Mouse (Mus musculus) brain, embryonic 14.5 days (tissue): ENCODE data around the gene 1700003F12Rik. TPM values are rescaled to one million over a fixed set of nuclear protein-coding genes. Genes with fewer than 3 reads are reported as not detected.
A peak's percentile ranks its signal among the peaks of the same experiment; 100 is the strongest.

Experiments
- DNase-seq: peaks from one replicate; pipeline ENCODE4 v3.0.0-alpha.2; 2011; ENCODE audit warnings: low read depth
- CTCF ChIP-seq: fragments of 200-500 bp; IDR thresholded peaks from 2 replicates; pipeline ENCODE4 v1.5.1; 2012; ENCODE audit warnings: inconsistent platforms, mild to moderate bottlenecking, moderate library complexity, borderline replicate concordance; ENCODE audit not compliant: insufficient read depth, insufficient read length; ENCODE audit errors: extremely low read depth
- POLR2A ChIP-seq: fragments of 200-500 bp; IDR thresholded peaks from 2 replicates; pipeline ENCODE4 v1.6.1; 2012; ENCODE audit warnings: mild to moderate bottlenecking, inconsistent platforms, borderline replicate concordance; ENCODE audit not compliant: poor library complexity, insufficient read depth, insufficient read length, severe bottlenecking; ENCODE audit errors: extremely low read depth
- polyA plus RNA-seq: library from polyadenylated mRNA; depleted of rRNA; stranded (reverse); fragments of >200 nt; gene quantifications from 2 replicates; pipeline ENCODE4 v1.2.3, GENCODE M21; 2012; rRNA removed

The 1700003F12Rik gene
- polyA plus RNA-seq = 0.40 and 0.66 TPM in 2 replicates

- no peak for DNase-seq
Observed at GRCm38 (mm10) chr2:154546711-154547110, at the start of gene 1700003F12Rik. Gene 1700003F12Rik (plus strand): TSS chr2:154547085.

GRCm38 (mm10) chr2:154498571-154498970, 48.3 kb upstream of the 1700003F12Rik start:
- DNase-seq = peak; percentile 37

More at GRCm38 (mm10) chr2:154546711-154547110, at the start of gene 1700003F12Rik:
- TF ChIP-seq CTCF = no peak
- no peak for TF ChIP-seq POLR2A

GRCm38 (mm10) chr2:154499717-154500247, 47.1 kb upstream of the 1700003F12Rik start:
- DNase-seq = no peak
- no peak for TF ChIP-seq CTCF
- TF ChIP-seq POLR2A = no peak

More at GRCm38 (mm10) chr2:154498571-154498970, 48.3 kb upstream of the 1700003F12Rik start:
- no peak for TF ChIP-seq POLR2A
- TF ChIP-seq CTCF = no peak

GRCm38 (mm10) chr2:154500758-154501157, 46.1 kb upstream of the 1700003F12Rik start:
- no peak for DNase-seq
- TF ChIP-seq CTCF = no peak
- no peak for TF ChIP-seq POLR2A

- DNase-seq = peak; percentile 78
- TF ChIP-seq POLR2A (no peak), CTCF (no peak)
Observed at GRCm38 (mm10) chr2:154507076-154507475, 39.8 kb upstream of the 1700003F12Rik start.

GRCm38 (mm10) chr2:154507566-154508283, 39.2 kb upstream of the 1700003F12Rik start:
- peak; percentile 6; the same call in 1 of the 2 replicates for TF ChIP-seq CTCF
- no peak for TF ChIP-seq POLR2A
- DNase-seq = peak; percentile 60

GRCm38 (mm10) chr2:154508450-154508849, 38.4 kb upstream of the 1700003F12Rik start:
- no peak for TF ChIP-seq POLR2A
- TF ChIP-seq CTCF = no peak
- no peak for DNase-seq

- TF ChIP-seq POLR2A (no peak), CTCF (no peak)
- DNase-seq = no peak
Observed at GRCm38 (mm10) chr2:154510141-154510540, 36.7 kb upstream of the 1700003F12Rik start.

- no peak for TF ChIP-seq CTCF
- no peak for TF ChIP-seq POLR2A
- DNase-seq = no peak
Observed at GRCm38 (mm10) chr2:154516944-154517343, 29.9 kb upstream of the 1700003F12Rik start.

GRCm38 (mm10) chr2:154517424-154517823, 29.5 kb upstream of the 1700003F12Rik start:
- TF ChIP-seq POLR2A (no peak), CTCF (no peak)
- DNase-seq = no peak

- TF ChIP-seq CTCF (no peak), POLR2A (no peak)
Observed at GRCm38 (mm10) chr2:154521449-154521848, 25.4 kb upstream of the 1700003F12Rik start.

GRCm38 (mm10) chr2:154522334-154522733, 24.6 kb upstream of the 1700003F12Rik start:
- TF ChIP-seq POLR2A = no peak
- no peak for TF ChIP-seq CTCF
- no peak for DNase-seq

More at GRCm38 (mm10) chr2:154521449-154521848, 25.4 kb upstream of the 1700003F12Rik start:
- no peak for DNase-seq

GRCm38 (mm10) chr2:154525285-154525684, 21.6 kb upstream of the 1700003F12Rik start:
- peak; percentile 59 for DNase-seq

GRCm38 (mm10) chr2:154526531-154526930, 20.4 kb upstream of the 1700003F12Rik start:
- DNase-seq = peak; percentile 29
- no peak for TF ChIP-seq POLR2A
- no peak for TF ChIP-seq CTCF

More at GRCm38 (mm10) chr2:154525285-154525684, 21.6 kb upstream of the 1700003F12Rik start:
- TF ChIP-seq POLR2A (no peak), CTCF (no peak)

- TF ChIP-seq CTCF (no peak), POLR2A (no peak)
- DNase-seq = peak; percentile 83
Observed at GRCm38 (mm10) chr2:154532888-154533287, 14.0 kb upstream of the 1700003F12Rik start.
